Mouse (Mus musculus): ENCODE results near the gene Hsf5.

Gene Hsf5

GRCm38 (mm10) chr11:87687246-87688225, 70.6 kb downstream of the Hsf5 start:
- no peak for DNase-seq (ENCODE audit: low read depth in 2 of 2, low spot score in 2 of 2)

GRCm38 (mm10) chr11:87688478-87689203, 71.7 kb downstream of the Hsf5 start:
- DNase-seq (ENCODE audit: low read depth in 2 of 2, low spot score in 2 of 2) = no peak

GRCm38 (mm10) chr11:87689402-87689808, 72.4 kb downstream of the Hsf5 start:
- DNase-seq (ENCODE audit: low read depth in 2 of 2, low spot score in 2 of 2) = no peak

- no peak for DNase-seq (ENCODE audit: low read depth in 2 of 2, low spot score in 2 of 2)
Observed at GRCm38 (mm10) chr11:87690054-87690740, 73.2 kb downstream of the Hsf5 start.

GRCm38 (mm10) chr11:87697131-87697682, 80.2 kb downstream of the Hsf5 start:
- no peak for DNase-seq (ENCODE audit: low read depth in 2 of 2, low spot score in 2 of 2)

- DNase-seq (ENCODE audit: low read depth in 2 of 2, low spot score in 2 of 2) = no peak
Observed at GRCm38 (mm10) chr11:87698126-87698525, 81.2 kb downstream of the Hsf5 start.

GRCm38 (mm10) chr11:87701108-87701507, 84.1 kb downstream of the Hsf5 start:
- DNase-seq (ENCODE audit: low read depth in 2 of 2, low spot score in 2 of 2) = no peak

- DNase-seq (ENCODE audit: low read depth in 2 of 2, low spot score in 2 of 2) = no peak
Observed at GRCm38 (mm10) chr11:87701877-87702620, 85.1 kb downstream of the Hsf5 start.

GRCm38 (mm10) chr11:87703654-87704053, 86.7 kb downstream of the Hsf5 start:
- DNase-seq (ENCODE audit: low read depth in 2 of 2, low spot score in 2 of 2) = no peak

- no peak for DNase-seq (ENCODE audit: low read depth in 2 of 2, low spot score in 2 of 2)
Observed at GRCm38 (mm10) chr11:87704289-87704688, 87.3 kb downstream of the Hsf5 start.

- no peak for DNase-seq (ENCODE audit: low read depth in 2 of 2, low spot score in 2 of 2)
Observed at GRCm38 (mm10) chr11:87707570-87707969, 90.6 kb downstream of the Hsf5 start.

- DNase-seq (ENCODE audit: low read depth in 2 of 2, low spot score in 2 of 2) = no peak
Observed at GRCm38 (mm10) chr11:87708979-87709378, 92.0 kb downstream of the Hsf5 start.
